Mouse (Mus musculus): ENCODE measurements around the gene Kif17.

- TF ChIP-seq CTCF (IDR thresholded peaks at IDR 0.05) (no peak), EP300 (IDR thresholded peaks at IDR 0.05) (no peak)
Observed at GRCm38 (mm10) chr4:138320711-138321110, 70.5 kb downstream of the Kif17 start.

Measured in lung, postnatal 0 days (tissue).